Comparison of ENCODE assay signal across 10 mouse cellular contexts in the genomic region with DNA sequence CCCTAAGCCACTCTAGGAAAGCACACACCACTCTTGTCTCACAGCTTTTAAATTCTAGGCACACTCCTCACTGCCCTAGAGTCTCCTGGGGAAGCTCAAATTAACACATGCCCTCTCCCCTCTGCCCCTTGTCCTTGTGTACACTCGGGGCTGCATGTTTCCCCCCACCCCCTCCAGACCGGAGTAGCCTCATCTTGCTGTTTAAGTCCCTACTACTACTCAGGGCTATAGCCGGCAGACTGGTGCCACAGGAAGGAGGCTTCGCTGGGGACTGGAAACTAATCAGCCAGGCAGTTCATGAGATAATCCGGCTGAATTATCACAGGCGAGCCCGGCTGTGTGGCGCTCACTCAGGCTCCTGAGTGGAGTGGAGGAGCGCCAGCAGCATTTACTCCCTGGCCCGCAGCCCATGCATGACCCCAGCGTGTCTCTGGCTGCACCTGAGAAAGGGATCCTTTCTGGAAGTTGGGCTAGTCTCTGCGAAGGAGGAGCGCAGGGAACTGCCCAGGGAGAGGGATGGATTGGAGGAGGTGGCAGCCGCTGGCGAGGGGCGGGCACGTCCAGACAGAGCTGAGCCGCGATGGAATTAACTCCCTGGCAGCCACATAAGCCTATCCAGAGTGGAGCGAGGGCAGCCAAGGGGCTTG. TPM values are rescaled to one million over a fixed set of nuclear protein-coding genes. Genes with fewer than 3 reads are reported as not detected.
DNase-seq lines count a peak whose midpoint lies in the region; ATAC-seq lines count a peak whose summit lies in the region.
"Had no signal": no experiment of that assay in that cellular context is flagged by ENCODE, and none has a peak within 500 bp of the region (broad histone marks: within the 10 kb centered on the region; RNA-seq: fewer than 3 reads in every experiment).

Ano2 (plus strand) TSS at position 363 of the 647 bp plus-strand sequence.

- H3K4me1 ChIP-seq in heart, embryonic 12.5 days (replicated peaks), result peaks cover 17% of the 10 kb centered on the region
- H3K4me1 ChIP-seq in hindbrain, embryonic 13.5 days (replicated peaks), result peaks cover 16% of the 10 kb centered on the region
- H3K4me1 ChIP-seq: liver, embryonic 13.5 days had no signal

- 4% methylated on average over 20 of the region's 20 CpGs for WGBS in heart, embryonic 12.5 days
- 2% methylated on average over 20 of the region's 20 CpGs for WGBS in hindbrain, embryonic 13.5 days

- intact Hi-C loops in heart, postnatal 36 days (cut with DNase I), result no loop called here

- no peak for DNase-seq in heart, postnatal 36 days
- peak; percentile 12 for DNase-seq in right cerebral cortex, postnatal 25 days
- no peak for DNase-seq in right cerebral cortex, postnatal 36 days (ENCODE audit: low spot score in 2 of 2)
- DNase-seq in neural tube, embryonic 10.5 days (ENCODE audit: extremely low spot score, low spot score), result peak; percentile 20
- DNase-seq in urinary bladder, adult 18-20 months (ENCODE audit: low spot score in 2 of 2), result no peak
- no peak for DNase-seq in thymus, postnatal 36 days
- DNase-seq: liver, embryonic 13.5 days had no signal

- H3K9ac ChIP-seq in heart, embryonic 12.5 days, result peak within 1 kb of the TSS; percentile 40; the same call in 1 of the 2 replicates
- H3K9ac ChIP-seq in hindbrain, embryonic 13.5 days, result peak within 1 kb of the TSS; percentile 65
- H3K9ac ChIP-seq: liver, embryonic 13.5 days had no signal

- peak within 1 kb of the TSS; percentile 40 for H3K4me3 ChIP-seq in heart, embryonic 12.5 days
- peak within 1 kb of the TSS; percentile 35 for H3K4me3 ChIP-seq in hindbrain, embryonic 13.5 days
- H3K4me3 ChIP-seq: liver, embryonic 13.5 days had no signal

- H3K9me3 ChIP-seq in heart, embryonic 12.5 days (replicated peaks), result no peaks in the 10 kb centered on the region
- no peaks in the 10 kb centered on the region for H3K9me3 ChIP-seq in hindbrain, embryonic 13.5 days
- H3K9me3 ChIP-seq: liver, embryonic 13.5 days had no signal

- H3K27me3 ChIP-seq in heart, embryonic 12.5 days (replicated peaks), result peaks cover 41% of the 10 kb centered on the region
- peaks cover 19% of the 10 kb centered on the region; the same call in 1 of the 2 replicates for H3K27me3 ChIP-seq in hindbrain, embryonic 13.5 days

- H3K36me3 ChIP-seq in heart, embryonic 12.5 days, result no peaks in the 10 kb centered on the region
- no peaks in the 10 kb centered on the region for H3K36me3 ChIP-seq in hindbrain, embryonic 13.5 days
- H3K36me3 ChIP-seq: liver, embryonic 13.5 days had no signal

- no peak within 1 kb of the TSS for H3K27ac ChIP-seq in heart, embryonic 12.5 days (ENCODE audit: poor library complexity, severe bottlenecking)
- no peak within 1 kb of the TSS for H3K27ac ChIP-seq in hindbrain, embryonic 13.5 days
- H3K27ac ChIP-seq: liver, embryonic 13.5 days had no signal

- peak within 1 kb of the TSS; percentile 81 for H3K4me2 ChIP-seq in heart, embryonic 12.5 days
- H3K4me2 ChIP-seq in hindbrain, embryonic 13.5 days, result peak within 1 kb of the TSS; percentile 67
- H3K4me2 ChIP-seq: liver, embryonic 13.5 days had no signal

- ATAC-seq in heart, embryonic 12.5 days (ENCODE audit: insufficient number of reproducible peaks, low FRiP score), result peak; percentile 22; the same call in 1 of the 2 replicates
- ATAC-seq in hindbrain, embryonic 13.5 days (ENCODE audit: low FRiP score), result peak; percentile 76

RNA-seq across cellular contexts. Expression of gene Ano2, which starts in this region (rescaled TPM):
- 0.45 and 0.58 TPM in 2 replicates for polyA plus RNA-seq in heart, embryonic 12.5 days (2016; fragmentation: Nextera tagmentation; extraction: Ambion mirVana)
- not detected for total RNA-seq in heart, postnatal 36 days (2021)
- polyA plus RNA-seq in hindbrain, embryonic 13.5 days (2015; fragmentation: Nextera tagmentation; extraction: Ambion mirVana), result 0.14 and 0.26 TPM in 2 replicates
- total RNA-seq: CH12.LX had no signal

Comparison
In these comparisons a context has a peak if more than half of its experiments do, and no peak if none do; other contexts are left out.
1. DNase-seq: peak in right cerebral cortex, postnatal 25 days (single experiment) and neural tube, embryonic 10.5 days (single experiment); none in heart, postnatal 36 days (0 of 2), right cerebral cortex, postnatal 36 days (0 of 2), urinary bladder, adult 18-20 months (0 of 2) and thymus, postnatal 36 days (0 of 2).
2. Peak in ATAC-seq, H3K4me3 ChIP-seq, H3K9ac ChIP-seq and H3K4me2 ChIP-seq in heart, embryonic 12.5 days; RNA of the gene not detected or under 1 TPM.
3. Peak in ATAC-seq, H3K4me3 ChIP-seq, H3K9ac ChIP-seq and H3K4me2 ChIP-seq in hindbrain, embryonic 13.5 days; RNA of the gene not detected or under 1 TPM.